Mouse (Mus musculus) heart, postnatal 0 days (tissue): ENCODE data around the gene Rap1gap2.

Source experiments
- CTCF ChIP-seq: IDR thresholded peaks from 2 replicates; pipeline ENCODE4 v1.5.1; 2016; ENCODE audit warnings: antibody characterized with exemption, control low read depth, low read depth
- EP300 ChIP-seq: IDR thresholded peaks from 2 replicates; pipeline ENCODE4 v1.6.1; 2016; ENCODE audit warnings: antibody characterized with exemption, low read depth

GRCm38 (mm10) chr11:74392903-74393302 is 217.8 kb downstream of the Rap1gap2 start:
- no peak for TF ChIP-seq CTCF
- no peak for TF ChIP-seq EP300
